Mouse (Mus musculus) erythroblast, embryonic 14.5 days (primary cell): ENCODE measurements around the gene Plgrkt.

Experiments used
- GATA1 ChIP-seq: IDR thresholded peaks from 2 replicates; pipeline ENCODE4 v1.6.1; 2012; ENCODE audit warnings: low read length, inconsistent platforms, mixed read lengths
- TAL1 ChIP-seq: IDR thresholded peaks from 3 replicates; pipeline ENCODE4 v1.6.1; 2012; ENCODE audit warnings: low read length, inconsistent platforms, mixed read lengths

GRCm38 (mm10) chr19:29325852-29326180 is 41.4 kb downstream of the Plgrkt start:
- TF ChIP-seq TAL1 (no peak), GATA1 (no peak)
